Mouse (Mus musculus) frontal cortex, adult 2 months (tissue): ENCODE measurements at regions not wholly inside any gene's neighbourhood (a gene's known extent, or its start where the extent isn't known, plus 50 kb on each side); places are given as distances from the start of the nearest gene placed in this dataset.

ENCODE experiments used
- DNase-seq, 2 experiments: peaks; one replicate each; pipeline ENCODE4 v3.0.0; 2022; ENCODE audit warnings: low spot score in 1 of 2; ENCODE audit errors: extremely low spot score in 1 of 2

DNA sequence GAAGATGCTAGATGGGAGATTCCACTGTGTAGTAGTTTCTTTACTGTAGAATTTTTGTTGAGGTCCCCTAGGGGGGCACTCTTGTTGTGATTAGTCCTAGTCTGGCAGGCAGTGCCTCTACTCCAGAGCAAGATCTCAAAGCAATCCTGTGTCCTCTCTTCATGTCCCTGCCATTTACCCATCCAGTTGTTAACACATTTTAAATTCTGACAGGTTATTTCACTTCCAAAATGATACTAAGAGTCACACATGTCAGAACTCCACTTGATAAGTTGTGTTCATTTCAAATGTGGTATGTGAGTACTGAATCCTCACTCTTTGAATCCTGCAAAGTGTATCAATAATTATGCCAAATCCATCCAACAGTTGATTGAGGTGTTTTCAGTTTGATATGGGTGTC lies 530.6 kb downstream of the Prkd1 start:
- no peak for DNase-seq

DNA sequence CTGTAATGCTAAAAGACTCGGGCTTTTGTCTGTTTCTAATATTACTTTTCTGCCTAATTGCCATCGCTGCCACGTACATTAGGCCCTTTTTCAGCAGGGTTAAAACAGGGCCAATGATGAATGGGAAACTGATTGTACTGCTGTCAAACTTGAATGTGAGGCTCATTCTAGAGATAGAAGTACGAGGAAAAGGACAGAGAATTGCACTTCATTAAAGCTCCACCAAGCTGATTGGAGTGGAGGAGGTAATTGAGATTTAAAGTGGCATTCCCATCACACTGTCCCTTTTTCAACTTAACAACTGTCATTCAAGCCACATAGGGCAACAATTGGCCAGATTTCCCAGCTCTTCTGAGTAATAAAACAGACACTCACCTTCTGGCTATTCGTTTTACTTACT lies 526.8 kb downstream of the Prkd1 start:
- no peak for DNase-seq

DNA sequence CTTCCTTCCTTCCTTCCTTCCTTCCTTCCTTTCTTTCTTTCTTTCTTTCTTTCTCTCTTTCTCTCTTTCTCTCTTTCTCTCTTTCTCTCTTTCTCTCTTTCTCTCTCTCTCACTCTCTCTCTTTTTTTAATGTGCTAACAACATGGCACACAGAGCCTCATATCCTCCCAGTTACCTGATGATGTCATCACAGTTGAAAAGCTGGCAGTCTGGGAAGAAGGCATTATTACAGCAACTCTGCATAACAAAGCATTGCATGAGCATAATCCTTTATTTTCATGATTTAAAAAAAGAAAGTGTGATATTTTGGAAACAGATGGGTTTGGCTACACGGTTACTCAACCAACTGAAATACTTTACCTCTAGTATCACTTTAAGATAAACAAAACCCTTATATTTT lies 525.9 kb downstream of the Prkd1 start:
- DNase-seq = no peak

DNA sequence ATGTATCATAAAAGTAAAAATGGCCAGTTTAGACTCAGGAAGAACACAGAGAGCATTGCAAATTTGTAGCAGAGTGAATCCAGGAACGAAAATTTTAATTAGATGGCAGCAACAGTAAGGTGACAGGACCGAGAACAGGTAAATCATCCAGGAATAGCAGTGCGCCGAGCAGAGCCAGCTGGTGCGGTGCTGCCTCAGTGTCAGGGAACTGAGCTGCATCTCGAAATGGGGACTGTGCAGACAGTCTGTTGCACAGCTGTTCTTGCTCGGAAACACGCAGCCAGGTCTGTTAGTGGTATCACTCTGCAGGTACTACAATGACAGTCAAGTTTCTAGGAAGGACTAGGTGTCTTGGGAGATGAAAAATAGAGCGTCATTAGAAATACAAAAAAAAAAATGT lies 490.8 kb downstream of the Prkd1 start:
- DNase-seq = peak in 1 of 2 experiments; percentile 26

DNA sequence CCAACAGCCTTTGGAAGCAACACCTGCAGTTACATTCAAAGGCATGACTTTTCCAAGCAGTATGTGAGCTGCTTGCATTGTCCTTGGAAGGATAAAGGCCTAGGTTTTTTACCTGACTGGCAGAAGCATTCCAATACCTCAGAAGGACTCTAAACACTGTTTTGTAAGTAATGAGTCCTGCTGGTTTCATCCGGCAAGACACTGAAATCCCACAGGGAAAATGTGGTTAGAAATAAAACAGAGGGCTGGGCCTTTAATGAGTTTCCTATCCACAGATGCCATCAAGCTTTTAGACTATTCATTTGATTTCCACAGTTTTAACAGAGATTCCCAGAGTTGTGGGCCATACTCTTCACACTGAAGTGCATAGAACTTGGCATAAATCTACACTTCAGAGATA lies 461.6 kb downstream of the Prkd1 start:
- no peak for DNase-seq

DNA sequence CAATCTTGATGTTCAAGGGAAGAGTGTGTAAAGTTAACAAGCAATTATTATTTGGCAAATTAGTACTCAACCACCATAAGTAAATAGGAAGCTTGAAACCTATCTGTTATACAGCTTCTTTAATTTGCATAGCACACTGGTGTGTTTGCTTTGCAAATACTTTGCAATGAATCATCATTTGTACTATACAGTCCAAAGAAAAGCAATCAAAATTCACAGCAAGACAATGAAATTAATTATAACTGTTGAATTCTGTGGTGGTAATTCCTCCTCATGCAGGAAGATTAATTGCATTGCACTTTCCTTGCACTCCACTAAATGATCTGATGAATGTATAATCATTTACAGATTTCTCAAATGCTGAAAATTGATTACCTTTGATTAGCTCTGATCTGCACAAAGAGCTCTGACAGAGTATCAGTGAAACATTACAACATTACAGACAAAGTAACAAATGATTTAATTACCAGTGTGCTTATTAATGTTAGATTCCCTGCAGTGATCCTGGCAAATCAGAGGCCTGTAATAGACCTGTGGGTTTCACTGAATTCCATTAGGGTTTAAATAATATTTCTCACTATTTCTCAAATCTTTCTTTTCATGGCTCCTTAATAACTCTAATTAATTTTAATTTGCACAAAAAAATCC lies 457.9 kb downstream of the Prkd1 start:
- no peak for DNase-seq

DNA sequence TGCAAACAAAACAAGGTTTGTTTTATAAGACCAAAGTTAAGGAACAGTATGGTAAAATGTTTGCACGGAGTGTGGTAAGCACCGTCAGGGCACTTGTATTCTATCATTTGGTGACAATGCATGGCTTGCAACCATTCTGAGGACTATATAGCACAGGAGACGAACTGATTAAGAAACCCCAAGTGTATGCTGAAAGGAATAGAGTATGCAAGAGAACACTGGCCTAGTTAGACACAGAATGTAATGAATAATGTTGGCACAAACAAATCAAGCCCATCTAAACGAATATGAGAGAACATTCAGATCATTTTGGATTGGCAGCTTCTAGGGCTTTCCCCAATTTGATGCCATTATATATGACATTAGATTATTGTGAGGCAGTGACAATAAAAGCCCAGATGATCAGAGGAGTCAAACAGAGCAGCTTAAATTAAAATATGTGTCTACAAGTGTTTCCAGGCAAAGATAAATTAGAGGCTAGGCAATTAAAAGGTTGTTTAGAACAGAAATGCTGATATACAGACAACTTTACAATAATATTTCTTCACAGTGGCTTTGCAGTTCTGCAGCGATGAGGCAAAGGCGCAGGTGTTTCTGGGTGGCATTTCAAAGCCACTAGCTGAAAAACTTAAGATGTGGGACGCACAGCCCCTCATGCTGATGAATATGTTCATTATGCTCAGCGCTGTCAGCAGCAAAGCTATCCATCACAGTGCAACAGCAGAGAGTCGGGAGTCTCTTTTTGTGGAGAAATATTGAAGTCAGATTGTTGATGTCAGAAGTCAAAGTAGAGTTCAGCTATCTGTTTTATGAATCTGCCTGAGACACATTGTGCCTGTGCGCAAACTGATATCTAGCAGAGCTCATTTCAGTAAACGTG lies 456.9 kb downstream of the Prkd1 start:
- peak in 1 of 2 experiments; percentile 15 for DNase-seq

DNA sequence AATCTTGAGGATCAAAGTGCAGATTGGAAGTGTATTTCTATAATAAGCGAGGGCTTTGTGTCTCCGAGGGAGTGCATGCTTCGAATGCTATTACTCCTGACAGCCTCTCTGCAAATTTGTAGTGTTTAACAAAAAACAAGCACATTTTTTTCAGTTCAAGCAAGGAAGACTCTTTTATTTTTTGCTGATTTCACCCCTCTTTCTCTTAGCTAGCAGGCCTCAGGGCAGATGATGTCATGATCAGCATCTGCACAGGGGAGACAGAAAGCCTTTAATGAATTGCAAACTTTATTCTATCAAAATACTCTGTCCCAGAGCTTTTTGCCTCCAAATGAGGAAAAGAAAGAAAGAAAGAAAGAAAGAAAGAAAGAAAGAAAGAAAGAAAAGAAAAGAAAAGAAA lies 455.4 kb downstream of the Prkd1 start:
- DNase-seq = no peak

DNA sequence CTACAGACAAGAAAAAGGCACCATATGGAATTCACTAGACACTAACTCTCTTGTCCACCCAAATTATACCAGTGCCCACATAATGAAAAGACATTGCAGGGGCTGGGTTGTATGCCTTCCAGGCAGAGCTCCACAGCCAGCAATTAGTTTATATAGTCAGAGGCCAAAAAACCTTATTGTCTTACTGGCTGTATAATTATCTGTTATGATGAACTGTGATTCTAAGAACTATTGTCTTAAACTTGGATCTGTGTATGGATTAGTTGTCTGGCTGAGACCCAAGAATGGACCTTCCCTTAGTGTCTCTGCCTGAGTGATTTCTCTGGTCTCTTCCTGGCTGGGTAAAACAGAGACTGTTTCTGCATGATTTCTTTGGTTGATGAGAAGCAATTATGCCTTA lies 454.2 kb downstream of the Prkd1 start:
- no peak for DNase-seq

DNA sequence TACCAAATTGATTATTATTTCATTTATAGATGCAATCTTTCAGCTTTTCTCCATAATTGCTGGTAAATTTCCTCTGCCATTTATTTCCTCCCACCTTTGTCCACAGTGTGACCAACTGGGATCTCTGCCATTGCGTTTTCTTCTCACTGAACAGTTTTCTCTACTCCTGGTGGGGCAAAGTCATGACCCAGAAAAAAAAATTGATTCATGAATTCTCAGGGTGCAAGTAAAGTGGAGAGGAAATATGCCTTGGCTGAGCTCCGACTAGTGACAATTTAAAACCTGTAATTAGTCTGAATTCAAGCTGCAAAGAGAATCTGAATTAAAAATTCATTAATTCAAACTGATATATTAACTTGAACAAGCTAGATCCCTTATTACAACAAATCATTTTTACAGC lies 452.6 kb downstream of the Prkd1 start:
- DNase-seq = no peak

DNA sequence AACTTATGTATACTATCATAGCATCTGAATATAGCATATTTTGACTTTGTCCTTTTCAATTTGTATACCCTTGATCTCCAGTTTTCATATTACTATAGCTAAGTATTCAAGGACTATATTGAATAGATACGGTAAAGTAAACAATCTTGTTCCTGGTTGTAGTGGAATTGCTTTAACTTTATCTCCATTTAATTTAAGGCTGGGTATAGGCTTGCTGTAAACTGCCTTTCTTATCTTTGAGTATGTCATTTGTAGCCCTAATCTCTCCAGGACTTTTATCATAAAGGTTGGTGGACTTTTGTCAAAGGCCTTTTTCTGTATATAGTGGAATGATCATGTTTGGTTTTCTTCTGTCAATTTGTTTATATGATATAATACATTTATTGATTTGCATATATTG lies 407.8 kb downstream of the Prkd1 start:
- no peak for DNase-seq

DNA sequence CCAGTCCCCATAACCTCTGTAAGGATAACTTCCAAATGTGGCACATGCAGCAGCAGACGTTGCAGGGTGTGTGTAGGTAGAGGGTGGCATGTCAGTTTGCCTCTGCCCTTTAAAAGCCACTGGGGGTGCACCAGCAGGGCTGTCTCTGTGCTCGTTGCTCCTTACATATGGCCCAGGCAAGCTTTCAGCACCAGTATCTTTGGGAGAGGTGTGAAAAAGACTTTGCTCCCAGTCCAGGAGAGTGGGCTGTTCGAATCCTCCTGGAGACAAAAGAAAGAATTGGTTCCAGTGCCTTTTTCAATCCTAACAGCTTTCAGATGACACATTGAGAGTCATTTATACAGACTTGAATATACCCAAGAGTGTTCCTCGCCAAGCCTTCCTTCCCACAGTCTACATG lies 390.0 kb downstream of the Prkd1 start:
- DNase-seq = peak; percentile 45 to 46

DNA sequence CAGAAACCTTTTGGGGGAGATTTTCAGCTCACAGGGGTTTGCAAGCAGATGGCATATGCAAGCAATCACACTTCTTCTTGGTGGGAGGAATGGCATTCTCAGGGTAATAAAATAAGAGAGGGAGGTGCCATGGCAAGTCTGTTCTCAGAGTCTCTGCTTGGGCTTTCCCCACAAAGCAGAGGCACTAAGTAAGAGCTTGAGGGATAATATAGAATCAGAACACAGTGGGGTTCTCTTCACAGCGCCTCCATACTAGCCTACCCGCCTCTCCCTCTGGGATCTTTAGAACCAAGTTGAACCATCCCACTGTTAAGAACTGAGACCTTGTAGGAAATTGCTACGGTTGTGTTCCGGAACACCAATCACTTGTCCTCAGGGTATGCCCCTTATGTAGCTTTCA lies 387.8 kb downstream of the Prkd1 start:
- DNase-seq = peak; percentile 11 to 14

DNA sequence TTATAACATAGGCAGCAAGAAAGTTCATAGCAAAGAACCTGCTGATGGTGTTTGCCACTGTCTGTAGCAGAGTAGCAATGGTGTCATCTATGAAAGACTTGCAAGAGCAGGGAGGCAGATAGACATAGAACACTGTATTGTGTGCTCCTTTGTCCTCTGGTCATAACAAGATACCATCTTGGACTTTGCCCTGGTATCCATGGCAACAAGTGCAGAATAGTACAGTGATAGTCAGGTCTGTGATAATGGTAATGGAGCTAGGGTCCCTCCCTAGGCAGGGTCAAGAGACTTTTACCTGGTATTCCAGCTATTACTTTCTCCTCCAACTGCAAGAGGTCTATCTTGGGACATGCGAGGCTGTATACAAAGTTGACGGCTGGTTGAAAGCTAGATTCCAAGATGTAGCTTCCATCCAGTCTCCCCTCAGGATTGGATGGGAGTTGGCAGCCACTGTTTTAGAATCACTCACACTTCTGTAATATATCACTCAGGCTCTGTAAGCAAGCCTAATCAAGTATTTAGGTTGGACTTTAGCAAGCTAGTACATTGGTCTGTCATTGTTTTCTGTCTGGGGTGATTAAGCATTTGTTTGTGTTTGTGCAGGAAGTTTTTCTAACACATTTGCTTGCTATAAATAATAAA lies 375.5 kb downstream of the Prkd1 start:
- DNase-seq = no peak

DNA sequence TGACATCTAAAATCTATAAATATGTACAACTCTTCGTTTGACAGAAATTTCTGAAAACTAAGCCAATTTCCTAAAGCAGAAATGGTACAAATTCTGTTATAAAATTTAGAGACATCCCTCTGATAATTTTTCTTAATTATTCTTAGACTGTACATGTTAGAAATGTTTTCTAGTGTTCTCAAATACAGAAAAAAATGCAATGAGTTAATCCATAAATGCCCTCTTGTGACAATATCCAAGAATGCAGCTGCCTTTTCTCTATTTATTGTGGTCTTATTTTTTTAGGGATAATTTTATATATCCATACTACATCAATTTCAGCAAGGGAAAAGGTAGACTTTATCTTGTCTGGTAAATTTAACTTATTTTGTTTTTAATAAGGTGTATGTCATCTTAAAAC lies 367.3 kb downstream of the Prkd1 start:
- peak in 1 of 2 experiments; percentile 59 for DNase-seq
